Mouse (Mus musculus) lung, embryonic 15.5 days (tissue): Measurements from ENCODE around the gene Pld1. TPM values are rescaled to one million over a fixed set of nuclear protein-coding genes. Genes with fewer than 3 reads are reported as not detected.

Source experiments
- ATAC-seq: fragments of 200-750 bp; cut with Nextera tagmentation; 2 replicates; pipeline ENCODE4 v1.8.0; 2017; ENCODE audit warnings: moderate number of reproducible peaks, borderline replicate concordance; ENCODE audit not compliant: low FRiP score, low TSS enrichment; ENCODE audit errors: extremely low read depth
- H3K27ac ChIP-seq: fragments of 300-500 bp; sonication (generic); 2 replicates; pipeline ENCODE4 v1.5.1; 2015; ENCODE audit warnings: moderate library complexity, mild to moderate bottlenecking, inconsistent platforms
- H3K27me3 ChIP-seq: fragments of 300-500 bp; sonication (generic); 2 replicates; pipeline ENCODE4 v1.6.1; 2015; ENCODE audit warnings: inconsistent platforms
- H3K36me3 ChIP-seq: fragments of 300-500 bp; sonication (generic); 2 replicates; pipeline ENCODE4 v1.6.1; 2015; ENCODE audit warnings: inconsistent platforms
- H3K4me1 ChIP-seq: fragments of 300-500 bp; sonication (generic); 2 replicates; pipeline ENCODE4 v1.6.1; 2015; ENCODE audit warnings: inconsistent platforms
- H3K4me2 ChIP-seq: fragments of 300-500 bp; sonication (generic); 2 replicates; pipeline ENCODE4 v1.6.1; 2015; ENCODE audit warnings: inconsistent platforms, mild to moderate bottlenecking, moderate library complexity
- H3K4me3 ChIP-seq: fragments of 300-500 bp; sonication (generic); 2 replicates; pipeline ENCODE4 v1.5.1; 2015; ENCODE audit warnings: mild to moderate bottlenecking, inconsistent platforms
- H3K9ac ChIP-seq: fragments of 300-500 bp; sonication (generic); 2 replicates; pipeline ENCODE4 v1.6.1; 2015; ENCODE audit warnings: inconsistent platforms
- H3K9me3 ChIP-seq: fragments of 300-500 bp; sonication (generic); 2 replicates; pipeline ENCODE4 v1.6.1; 2016; ENCODE audit warnings: inconsistent platforms
- WGBS: fragments of 180-500 bp; shearing (Covaris S2); methylation state at CpG from one replicate; pipeline ENCODE4 v1.1.7; 2015; 5-methylcytosine and 5-hydroxymethylcytosine counted together
- polyA plus RNA-seq: library from polyadenylated mRNA; unstranded; fragments of >200 nt; fragmentation: Nextera tagmentation; extraction: Ambion mirVana; gene quantifications from 2 replicates; pipeline ENCODE4 v1.2.1, GENCODE M21; 2015

Pld1 gene
- polyA plus RNA-seq, 1 experiment from 2014 or later, result 9.0 TPM

DNA sequence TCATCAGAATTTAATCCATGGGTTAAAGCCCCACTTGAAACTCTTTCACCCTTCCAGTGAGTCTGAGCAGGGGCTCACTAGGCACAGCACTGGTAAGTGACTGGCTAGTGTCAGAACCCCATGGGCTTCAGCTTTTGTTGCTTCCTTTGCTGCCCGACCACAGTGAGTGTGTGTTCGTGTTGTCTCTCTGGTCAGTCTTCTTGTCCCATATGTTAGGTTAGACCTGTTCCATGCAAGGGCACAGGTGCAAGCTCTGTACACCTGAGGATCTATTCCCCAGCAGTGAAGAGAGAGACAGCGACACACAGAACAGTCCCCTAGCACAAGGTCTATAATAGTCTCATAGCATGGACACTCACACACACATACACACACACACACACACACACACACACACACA lies 140.7 kb downstream of the Pld1 start:
- ATAC-seq, result no peak
- H3K4me3 ChIP-seq, result no peak overlapping the region
- H3K27ac ChIP-seq, result no peak overlapping the region
- peaks cover 5% of the 10 kb centered on the region for H3K36me3 ChIP-seq
- H3K4me1 ChIP-seq, result no peaks in the 10 kb centered on the region
- 77% methylated on average over 3 of the region's 3 CpGs for WGBS
- no peaks in the 10 kb centered on the region for H3K27me3 ChIP-seq
- H3K4me2 ChIP-seq, result no peak overlapping the region
- H3K9ac ChIP-seq, result no peak overlapping the region
- H3K9me3 ChIP-seq, result no peaks in the 10 kb centered on the region

DNA sequence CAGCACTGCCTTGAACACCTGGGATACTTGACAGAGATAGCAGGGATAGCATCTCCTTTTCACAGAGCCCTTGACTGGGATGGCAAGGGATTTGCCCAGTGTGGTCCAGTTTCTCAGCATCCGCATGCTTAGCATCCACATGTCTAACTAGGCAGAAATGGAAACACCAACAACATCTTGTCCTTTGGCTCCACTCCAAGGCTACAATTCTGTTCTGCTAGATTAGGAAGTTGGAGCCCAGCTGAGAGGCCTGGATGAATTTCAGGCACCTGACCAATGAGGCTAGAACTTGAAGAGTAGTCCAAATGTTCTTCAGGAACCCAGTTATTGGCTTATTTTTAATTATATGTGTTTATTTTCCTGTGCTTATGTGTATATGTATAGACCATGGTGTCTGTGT lies 141.6 kb downstream of the Pld1 start:
- 80% methylated on average over 1 of the region's 1 CpGs for WGBS
- Histone ChIP-seq H3K4me3 (no peak overlapping the region), H3K9ac (no peak overlapping the region), H3K4me1 (no peaks in the 10 kb centered on the region), H3K9me3 (no peaks in the 10 kb centered on the region), H3K27me3 (no peaks in the 10 kb centered on the region), H3K36me3 (peaks cover 5% of the 10 kb centered on the region), H3K4me2 (no peak overlapping the region), H3K27ac (no peak overlapping the region)
- no peak for ATAC-seq

DNA sequence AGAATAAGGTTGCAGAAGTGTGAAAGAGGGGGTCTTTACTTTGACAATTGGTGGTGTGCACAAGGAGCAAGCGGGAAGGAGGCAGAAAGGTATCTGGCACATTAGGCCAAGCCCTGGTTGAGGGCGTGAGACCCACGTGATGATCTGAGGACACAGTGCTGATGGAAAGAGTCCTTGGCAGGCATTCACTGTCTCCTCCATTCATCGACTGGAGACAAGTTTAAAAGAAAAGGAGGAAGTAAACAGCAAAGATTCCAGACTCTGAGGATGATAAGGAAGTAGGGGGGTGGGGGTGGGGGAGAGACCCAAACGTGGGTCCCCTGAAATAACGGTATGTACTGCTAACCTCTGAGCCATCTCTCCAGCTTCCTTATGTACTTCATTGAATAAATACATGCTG lies 142.5 kb downstream of the Pld1 start:
- 38% methylated on average over 6 of the region's 6 CpGs for WGBS
- no peaks in the 10 kb centered on the region for H3K27me3 ChIP-seq
- H3K27ac ChIP-seq, result no peak overlapping the region
- ATAC-seq, result no peak
- no peak overlapping the region for H3K4me3 ChIP-seq
- no peak overlapping the region for H3K9ac ChIP-seq
- no peaks in the 10 kb centered on the region for H3K9me3 ChIP-seq
- H3K4me2 ChIP-seq, result no peak overlapping the region
- H3K36me3 ChIP-seq, result peaks cover 5% of the 10 kb centered on the region
- no peaks in the 10 kb centered on the region for H3K4me1 ChIP-seq

DNA sequence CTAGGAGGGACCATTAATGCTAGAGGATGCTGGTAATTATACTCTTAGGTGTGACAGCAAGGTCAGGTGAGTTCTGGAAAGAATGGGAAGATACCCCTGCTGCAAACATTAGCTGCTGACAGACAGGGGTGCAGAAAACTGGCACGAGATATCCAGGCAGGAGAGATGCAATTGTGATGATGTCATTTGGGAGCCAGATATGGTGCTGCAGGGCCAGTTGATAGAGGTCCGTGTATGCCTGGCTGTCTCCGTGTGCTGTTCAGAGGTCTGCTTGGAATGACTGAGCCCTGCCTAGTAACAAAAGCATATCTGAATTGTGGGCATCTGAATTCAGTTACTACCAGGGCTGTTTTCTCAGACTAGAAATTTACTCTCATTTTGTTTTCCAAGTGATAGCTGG lies 144.7 kb downstream of the Pld1 start:
- H3K36me3 ChIP-seq, result peaks cover 2% of the 10 kb centered on the region; the same call in 1 of the 2 replicates
- no peak overlapping the region for H3K27ac ChIP-seq
- H3K9ac ChIP-seq, result no peak overlapping the region
- H3K9me3 ChIP-seq, result no peaks in the 10 kb centered on the region
- H3K4me3 ChIP-seq, result no peak overlapping the region
- no peaks in the 10 kb centered on the region for H3K27me3 ChIP-seq
- WGBS, result 52% methylated on average over 3 of the region's 3 CpGs
- H3K4me1 ChIP-seq, result no peaks in the 10 kb centered on the region
- H3K4me2 ChIP-seq, result no peak overlapping the region
- no peak for ATAC-seq

DNA sequence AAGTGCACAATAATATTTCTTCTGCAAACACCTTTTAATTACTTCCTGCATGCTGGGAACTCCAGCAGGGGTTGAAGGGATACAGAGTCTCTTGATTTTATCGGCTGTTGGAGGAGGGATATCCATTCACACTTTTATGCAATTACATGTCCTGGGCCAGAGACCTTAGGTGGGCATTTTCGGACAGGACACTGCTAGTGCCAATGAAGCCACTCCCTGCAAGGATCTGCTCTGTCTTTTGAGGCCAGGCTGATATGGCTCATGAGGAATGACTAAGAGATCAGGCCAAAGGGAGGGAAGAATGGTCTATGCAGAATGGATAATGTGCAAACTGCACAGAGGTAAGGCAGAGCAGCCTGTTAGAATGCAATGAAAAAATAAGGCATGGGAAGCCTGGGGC lies 145.8 kb downstream of the Pld1 start:
- no peak overlapping the region for H3K4me2 ChIP-seq
- no peak for ATAC-seq
- no peaks in the 10 kb centered on the region for H3K9me3 ChIP-seq
- no peak overlapping the region for H3K9ac ChIP-seq
- no peak overlapping the region for H3K4me3 ChIP-seq
- WGBS, result 69% methylated on average over 2 of the region's 2 CpGs
- no peaks in the 10 kb centered on the region for H3K27me3 ChIP-seq
- H3K27ac ChIP-seq, result no peak overlapping the region
- H3K36me3 ChIP-seq, result no peaks in the 10 kb centered on the region
- H3K4me1 ChIP-seq, result no peaks in the 10 kb centered on the region

DNA sequence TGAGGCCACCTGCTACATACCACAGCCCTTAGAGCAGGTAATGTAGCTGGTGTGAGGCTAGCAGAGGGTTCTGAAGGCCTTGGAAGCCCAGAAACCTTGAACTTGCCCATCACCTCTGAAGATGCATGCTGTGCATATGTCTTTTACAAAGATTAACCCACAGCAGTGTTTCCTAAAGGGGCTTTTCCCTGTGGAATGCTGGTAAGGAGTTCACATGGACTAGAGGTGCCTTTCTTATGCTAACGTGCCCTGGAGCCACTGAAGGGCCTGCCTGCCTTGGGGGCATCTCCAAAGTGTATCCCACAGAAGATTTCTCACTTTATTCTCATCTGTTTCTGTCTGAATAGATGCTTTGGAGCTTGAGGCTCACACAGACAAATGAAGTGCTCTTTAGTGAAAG lies 152.8 kb downstream of the Pld1 start:
- no peak for ATAC-seq
- Histone ChIP-seq H3K27ac (no peak overlapping the region), H3K9ac (no peak overlapping the region), H3K36me3 (peaks cover 3% of the 10 kb centered on the region; the same call in 1 of the 2 replicates), H3K9me3 (no peaks in the 10 kb centered on the region), H3K4me2 (no peak overlapping the region), H3K27me3 (no peaks in the 10 kb centered on the region), H3K4me1 (no peaks in the 10 kb centered on the region), H3K4me3 (no peak overlapping the region)
- WGBS, result 53% methylated on average over 1 of the region's 1 CpGs

DNA sequence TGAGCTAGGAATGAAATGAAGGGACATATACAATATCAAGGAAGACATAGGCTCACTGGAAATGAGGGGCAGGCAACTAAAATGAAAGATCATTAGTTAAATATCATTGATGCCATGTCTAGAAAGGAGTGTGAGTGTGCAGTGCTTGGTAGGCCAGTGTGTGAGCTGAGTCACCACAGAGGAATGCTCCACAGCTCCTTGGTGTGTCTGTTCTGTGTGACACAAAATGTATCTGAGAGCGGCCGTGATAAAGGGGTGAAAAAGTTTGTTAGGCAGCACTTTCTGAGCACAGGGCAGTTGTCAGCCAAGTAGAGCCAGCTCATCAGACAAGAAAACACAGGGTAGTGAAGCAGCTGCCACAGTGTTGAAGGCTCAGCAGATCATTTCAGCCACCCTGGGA lies 153.2 kb downstream of the Pld1 start:
- H3K4me3 ChIP-seq, result no peak overlapping the region
- H3K9me3 ChIP-seq, result no peaks in the 10 kb centered on the region
- no peak overlapping the region for H3K4me2 ChIP-seq
- H3K27me3 ChIP-seq, result no peaks in the 10 kb centered on the region
- 58% methylated on average over 2 of the region's 2 CpGs for WGBS
- H3K36me3 ChIP-seq, result peaks cover 3% of the 10 kb centered on the region; the same call in 1 of the 2 replicates
- no peaks in the 10 kb centered on the region for H3K4me1 ChIP-seq
- ATAC-seq, result no peak
- H3K9ac ChIP-seq, result no peak overlapping the region
- no peak overlapping the region for H3K27ac ChIP-seq

DNA sequence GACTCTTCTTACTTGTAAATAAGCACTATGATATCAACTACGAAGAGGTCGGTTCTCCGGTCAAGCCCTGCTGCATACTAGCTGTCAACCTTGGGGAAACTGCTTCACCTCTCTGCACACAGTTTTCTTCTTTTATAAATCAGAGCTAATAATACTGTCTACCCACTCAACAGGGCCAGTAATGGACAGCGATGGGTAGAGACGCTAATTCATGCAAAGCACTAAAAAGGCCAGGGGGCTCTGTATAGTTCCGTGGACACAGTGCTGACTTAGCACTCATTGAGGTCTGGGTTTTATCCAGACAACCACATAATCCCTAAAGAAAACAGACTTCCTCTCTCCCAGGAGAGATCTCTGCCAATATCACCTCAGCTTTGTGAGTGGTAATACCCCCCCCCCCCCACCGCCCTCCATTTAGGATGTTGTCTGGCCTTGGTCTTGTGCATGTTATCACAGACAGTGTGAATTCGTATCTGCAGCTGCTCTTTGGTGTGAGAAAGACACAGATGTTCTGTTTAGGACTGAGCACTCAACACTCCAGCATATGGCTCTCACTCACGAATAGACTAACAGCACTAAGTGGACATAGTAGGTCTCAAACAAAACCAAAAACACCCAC lies 155.3 kb downstream of the Pld1 start:
- H3K4me3 ChIP-seq, result no peak overlapping the region
- no peaks in the 10 kb centered on the region for H3K27me3 ChIP-seq
- H3K9ac ChIP-seq, result no peak overlapping the region
- no peak overlapping the region for H3K27ac ChIP-seq
- no peak overlapping the region for H3K4me2 ChIP-seq
- 76% methylated on average over 9 of the region's 9 CpGs for WGBS
- ATAC-seq, result no peak
- H3K9me3 ChIP-seq, result no peaks in the 10 kb centered on the region
- no peaks in the 10 kb centered on the region for H3K4me1 ChIP-seq
- peaks cover 3% of the 10 kb centered on the region; the same call in 1 of the 2 replicates for H3K36me3 ChIP-seq

DNA sequence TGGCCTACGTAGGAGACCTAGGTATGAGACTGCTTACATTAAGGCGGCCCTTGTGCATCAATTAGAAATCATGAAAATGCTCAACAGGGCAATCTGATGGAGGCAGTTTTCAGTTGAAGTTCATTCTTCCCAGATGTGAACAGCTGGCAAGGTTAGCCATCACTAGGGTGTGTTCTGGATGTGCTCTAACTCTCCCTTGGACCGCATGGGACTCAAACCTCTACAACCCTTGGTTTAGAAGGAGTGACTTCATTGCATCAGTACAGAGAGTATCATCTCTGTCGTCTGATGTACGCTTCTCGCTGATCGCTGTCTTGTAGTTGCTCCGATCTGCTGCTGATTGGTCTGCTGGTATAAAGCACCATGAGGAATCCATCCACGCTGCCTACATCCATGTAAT lies 157.0 kb downstream of the Pld1 start:
- ATAC-seq, result no peak
- no peaks in the 10 kb centered on the region for H3K4me1 ChIP-seq
- no peak overlapping the region for H3K9ac ChIP-seq
- peaks cover 3% of the 10 kb centered on the region; the same call in 1 of the 2 replicates for H3K36me3 ChIP-seq
- H3K27me3 ChIP-seq, result no peaks in the 10 kb centered on the region
- WGBS, result 95% methylated on average over 9 of the region's 9 CpGs
- no peaks in the 10 kb centered on the region for H3K9me3 ChIP-seq
- no peak overlapping the region for H3K4me3 ChIP-seq
- H3K4me2 ChIP-seq, result no peak overlapping the region
- no peak overlapping the region for H3K27ac ChIP-seq

DNA sequence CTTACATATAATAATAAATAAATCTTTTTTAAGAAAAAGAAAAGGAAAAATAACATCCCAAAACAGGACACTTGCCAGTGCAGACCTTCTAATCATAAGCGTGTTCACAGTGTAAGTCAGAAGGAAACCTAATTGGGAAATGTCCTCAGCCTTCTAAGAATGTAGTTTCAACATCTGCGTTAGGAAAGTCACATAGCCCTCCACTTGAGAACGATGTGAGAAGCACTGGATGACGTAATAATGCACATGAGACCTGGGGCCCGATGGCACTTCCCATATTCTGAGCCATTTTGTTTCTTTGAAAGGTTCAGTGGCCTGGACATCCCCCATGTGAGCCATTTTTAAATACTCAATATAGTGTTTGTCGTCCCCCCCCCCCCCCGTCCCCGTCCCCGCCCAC lies 160.7 kb downstream of the Pld1 start:
- WGBS, result 76% methylated on average over 9 of the region's 9 CpGs
- Histone ChIP-seq H3K9me3 (no peaks in the 10 kb centered on the region), H3K9ac (no peak overlapping the region), H3K27me3 (no peaks in the 10 kb centered on the region), H3K36me3 (peaks cover 3% of the 10 kb centered on the region; the same call in 1 of the 2 replicates), H3K4me2 (no peak overlapping the region), H3K4me1 (no peaks in the 10 kb centered on the region), H3K27ac (no peak overlapping the region), H3K4me3 (no peak overlapping the region)
- no peak for ATAC-seq

DNA sequence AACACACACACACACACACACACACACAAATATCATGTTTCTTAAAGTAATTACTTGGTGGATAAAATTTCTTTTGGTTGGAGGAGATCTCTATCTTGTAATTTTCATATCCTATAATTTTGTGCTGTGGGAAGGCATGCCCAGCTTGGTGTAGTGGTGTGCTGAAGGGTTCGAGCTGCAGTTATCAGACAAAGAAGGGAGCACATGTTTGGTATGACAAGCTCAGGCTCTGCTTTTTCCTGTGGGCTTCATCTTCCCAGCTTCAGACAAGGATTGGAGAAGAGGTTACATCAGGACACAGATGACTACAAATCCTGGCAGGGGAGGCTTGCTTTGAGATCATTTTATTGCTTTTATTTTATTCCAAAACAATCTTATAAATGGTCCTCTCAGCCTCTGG lies 166.5 kb downstream of the Pld1 start:
- 0 out of 2 replicates have a peak, but pooled peaks cover 3% of the 10 kb centered on the region for H3K4me1 ChIP-seq
- no peaks in the 10 kb centered on the region for H3K36me3 ChIP-seq
- no peak overlapping the region for H3K27ac ChIP-seq
- no peak overlapping the region for H3K9ac ChIP-seq
- no peaks in the 10 kb centered on the region for H3K9me3 ChIP-seq
- no peak overlapping the region for H3K4me2 ChIP-seq
- H3K4me3 ChIP-seq, result no peak overlapping the region
- no peak for ATAC-seq
- H3K27me3 ChIP-seq, result no peaks in the 10 kb centered on the region
- WGBS, result 59% methylated on average over 1 of the region's 1 CpGs

DNA sequence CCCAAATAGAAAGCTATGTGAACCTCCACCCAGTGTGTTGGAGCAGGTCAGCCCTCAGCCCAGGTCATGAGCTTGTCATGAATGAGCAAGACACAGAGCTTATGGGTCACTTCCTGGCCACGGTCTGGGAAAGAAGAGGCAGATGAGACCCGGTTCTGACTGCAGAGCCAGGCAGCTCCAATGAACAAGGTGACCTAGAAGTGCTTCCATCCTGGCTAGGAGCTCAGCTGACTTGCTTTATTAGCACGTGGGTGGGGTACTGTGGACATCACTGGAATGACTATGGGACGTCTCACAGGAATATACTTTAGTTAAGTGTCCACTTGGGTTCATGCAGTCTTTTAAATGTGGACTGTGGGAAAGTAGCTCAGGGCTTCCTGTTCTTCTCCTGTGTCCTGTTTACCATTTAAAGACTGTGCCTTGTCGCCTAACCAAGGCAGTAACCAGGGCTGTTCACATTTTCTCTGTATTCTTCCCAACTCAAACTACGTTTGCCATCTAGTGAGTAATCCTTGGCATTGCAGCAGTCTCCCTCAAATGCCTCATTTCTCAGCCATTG lies 169.0 kb downstream of the Pld1 start:
- ATAC-seq, result peak; percentile 69
- WGBS, result 27% methylated on average over 6 of the region's 6 CpGs
- Histone ChIP-seq H3K4me1 (0 out of 2 replicates have a peak, but pooled peaks cover 3% of the 10 kb centered on the region), H3K9ac (no peak overlapping the region), H3K27me3 (no peaks in the 10 kb centered on the region), H3K4me3 (no peak overlapping the region), H3K36me3 (no peaks in the 10 kb centered on the region), H3K27ac (no peak overlapping the region), H3K4me2 (no peak overlapping the region), H3K9me3 (no peaks in the 10 kb centered on the region)
